Mouse (Mus musculus): Measurements from ENCODE around the gene Ly6g.
A peak's percentile ranks its signal among the peaks of the same experiment; 100 is the strongest.
"Not testable (repeated sequence)": the region's sequence is repeated elsewhere in the genome, so short reads cannot be mapped to it uniquely, and the experiment has no call there.

The Ly6g gene

DNA sequence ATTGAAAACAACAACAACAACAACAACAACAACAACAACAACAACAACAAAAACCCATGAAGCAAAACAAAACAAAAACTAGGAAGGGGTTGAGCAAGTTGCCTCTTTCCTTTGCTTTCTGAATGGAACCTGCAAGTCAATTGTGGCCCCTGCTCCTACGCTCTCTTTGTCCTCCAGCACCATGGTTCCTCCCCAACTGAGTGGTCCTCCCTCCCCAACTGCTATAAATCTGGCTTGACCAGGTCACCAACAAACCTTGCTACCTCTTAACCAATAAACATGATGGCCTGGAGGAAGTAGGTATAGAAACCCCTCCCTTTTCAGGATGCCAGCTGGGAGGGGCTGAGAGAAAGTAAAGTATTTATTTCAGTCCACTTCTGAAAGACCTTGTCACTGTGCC lies at the start of gene Ly6g:
TSS of gene Ly6g (plus strand) at position 301 of the 400 bp plus-strand sequence.
- no peak for DNase-seq

DNA sequence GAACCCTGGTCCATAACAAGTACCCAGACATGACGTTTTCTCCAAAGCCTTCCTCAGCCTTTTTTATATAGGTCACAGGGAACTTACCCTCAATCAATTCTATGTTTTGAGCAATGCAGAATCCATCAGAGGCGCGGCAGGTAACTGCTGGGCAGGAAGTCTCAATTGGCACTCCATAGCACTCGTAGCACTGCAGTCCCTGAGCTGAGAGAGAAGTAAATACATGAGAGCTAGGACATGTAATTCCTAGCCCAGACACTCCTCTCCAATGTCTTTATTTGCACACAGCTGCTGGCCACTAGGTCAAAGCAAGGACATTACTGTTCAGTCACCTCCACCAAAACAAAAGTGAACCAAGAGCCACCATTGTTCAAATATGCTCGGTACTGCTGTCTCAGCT lies 44.6 kb upstream of the Ly6g start:
- not testable (repeated sequence) for DNase-seq

GRCm38 (mm10) chr15:75111861-75112630 lies 43.0 kb upstream of the Ly6g start, which contains the start of gene Ly6c2:
Gene Ly6c2, minus strand, starts transcription at chr15:75111970.
- not testable (repeated sequence) for DNase-seq

GRCm38 (mm10) chr15:75116525-75116924 lies 38.5 kb upstream of the Ly6g start:
- no peak for DNase-seq

DNA sequence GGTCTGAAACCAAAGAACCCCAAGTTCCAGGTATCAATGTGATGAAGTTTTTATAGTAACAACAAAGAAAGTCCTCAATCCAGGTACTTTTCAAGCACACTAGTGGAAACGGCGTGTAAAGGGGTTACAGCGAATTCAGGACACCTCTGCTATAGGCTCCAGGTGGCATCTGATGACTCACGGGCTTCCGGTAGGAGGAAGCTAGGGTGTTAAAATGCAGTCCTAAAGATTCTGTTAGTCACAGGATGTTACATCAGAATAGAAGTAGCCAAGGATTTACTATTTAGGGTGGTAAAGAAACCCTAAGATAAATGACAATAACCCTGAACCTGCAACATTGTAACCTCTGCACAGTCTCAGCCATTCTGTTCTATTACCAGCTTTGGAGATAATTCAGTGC lies 37.6 kb upstream of the Ly6g start:
- DNase-seq, result not testable (repeated sequence)

DNA sequence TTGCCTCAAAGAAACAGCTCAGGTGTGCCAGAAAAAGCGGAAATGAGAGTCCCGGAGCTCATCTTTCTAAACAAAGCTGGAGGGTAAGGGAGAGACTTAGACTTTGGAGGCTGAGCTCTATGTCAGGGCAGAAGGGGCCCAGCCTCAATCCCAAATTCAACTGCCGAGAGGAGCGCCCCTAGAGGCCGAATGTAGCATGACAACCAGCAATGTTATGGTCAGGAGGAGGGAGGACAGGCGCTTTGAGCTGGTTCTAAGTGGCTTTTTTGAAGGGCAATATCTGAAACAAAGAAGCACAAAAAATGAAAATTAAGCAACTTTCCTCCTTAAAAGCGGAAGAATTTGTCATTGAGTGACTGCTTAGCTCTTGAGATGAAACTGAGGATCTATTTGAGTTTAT lies 36.3 kb upstream of the Ly6g start:
- DNase-seq, result peak; percentile 37 to 53

DNA sequence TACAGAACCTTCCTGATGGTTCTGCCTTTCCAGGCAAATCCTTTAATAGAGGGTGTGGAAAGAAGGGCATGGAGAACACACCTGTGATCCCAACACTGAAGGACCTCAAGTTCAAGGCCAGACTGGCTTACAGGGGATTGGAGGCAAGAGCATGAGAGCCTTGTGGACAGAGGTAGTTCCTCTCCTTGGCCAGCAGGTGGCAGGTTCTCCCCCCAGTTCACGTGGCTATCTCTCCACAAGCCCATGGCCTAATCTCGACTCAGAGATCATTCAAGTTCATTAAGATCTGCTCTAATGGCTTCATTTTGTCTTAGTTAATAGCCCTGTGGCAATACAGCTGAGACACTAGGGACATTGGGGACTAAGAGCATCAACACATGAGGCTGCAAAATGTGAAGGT lies 35.0 kb upstream of the Ly6g start:
- peak in 1 of 2 experiments; percentile 32 for DNase-seq

DNA sequence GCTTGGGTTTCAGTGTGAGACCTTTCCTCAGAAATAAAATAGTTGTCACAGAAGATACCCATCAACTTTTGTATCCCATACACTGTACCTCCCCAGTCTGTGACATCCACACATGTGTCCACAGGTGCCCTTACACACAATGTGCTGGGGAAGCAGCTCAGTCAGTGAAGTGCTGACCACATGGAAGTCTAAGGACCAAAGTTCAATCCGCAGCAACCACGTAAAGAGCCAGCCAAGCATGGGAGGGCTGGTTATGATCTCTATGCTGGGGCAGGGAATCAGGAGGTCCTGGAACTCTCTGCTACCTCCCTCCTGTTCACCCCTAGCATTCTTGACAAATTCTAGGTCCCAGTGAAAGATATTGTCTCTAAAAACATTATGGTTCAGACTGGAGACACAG lies 22.7 kb upstream of the Ly6g start:
- peak; percentile 11 to 44 for DNase-seq

- DNase-seq, result not testable (repeated sequence)
Observed at GRCm38 (mm10) chr15:75135090-75135783, 19.8 kb upstream of the Ly6g start.

DNA sequence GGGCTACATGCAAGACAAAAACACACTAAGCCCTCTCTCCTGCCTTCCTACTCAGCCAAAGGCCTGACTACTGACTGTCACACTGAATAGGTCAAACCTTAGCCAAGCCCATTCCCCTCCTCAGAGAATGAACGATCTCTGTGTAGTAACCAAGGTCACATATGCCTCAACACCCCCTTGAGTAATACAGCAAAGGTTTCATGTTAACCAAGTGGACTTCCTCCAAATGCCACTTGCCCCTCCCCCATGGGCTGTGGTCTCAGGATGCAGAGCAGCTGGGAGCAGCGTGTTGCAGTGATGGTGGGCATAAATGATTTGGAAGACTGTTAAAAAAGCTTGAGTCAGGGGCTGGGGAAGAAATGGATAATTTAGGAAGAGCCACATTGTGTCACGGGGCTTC lies 17.3 kb upstream of the Ly6g start:
- DNase-seq, result not testable (repeated sequence)

GRCm38 (mm10) chr15:75141812-75142360 lies 13.2 kb upstream of the Ly6g start:
- DNase-seq, result peak in 1 of 2 experiments; percentile 56

- DNase-seq, result peak; percentile 3 to 32
Observed at GRCm38 (mm10) chr15:75143735-75144134, 11.3 kb upstream of the Ly6g start.

- no peak for DNase-seq
Observed at GRCm38 (mm10) chr15:75153087-75153486, 2.0 kb upstream of the Ly6g start.

DNA sequence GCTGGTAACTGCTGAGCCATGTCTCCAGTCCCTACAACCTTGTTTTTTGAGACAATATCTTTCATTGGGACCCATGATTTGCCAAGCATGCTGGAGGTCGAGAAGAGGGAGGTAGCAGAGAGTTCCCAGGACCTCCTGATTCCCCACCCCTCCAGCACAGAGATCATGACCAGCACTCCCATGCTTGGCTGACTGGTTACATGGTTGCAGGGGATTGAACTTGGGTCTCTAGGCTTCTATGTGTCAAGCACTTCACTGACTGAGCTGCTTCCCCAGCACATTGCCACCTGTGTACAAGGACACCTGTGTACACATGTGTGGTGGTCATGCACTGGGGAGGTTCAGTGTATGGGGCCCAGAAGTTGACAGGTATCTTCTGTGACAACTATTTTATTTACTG lies 2.6 kb downstream of the Ly6g start:
- no peak for DNase-seq

- DNase-seq, result peak; percentile 10 to 41
Observed at GRCm38 (mm10) chr15:75175506-75175905, 20.5 kb downstream of the Ly6g start.

DNA sequence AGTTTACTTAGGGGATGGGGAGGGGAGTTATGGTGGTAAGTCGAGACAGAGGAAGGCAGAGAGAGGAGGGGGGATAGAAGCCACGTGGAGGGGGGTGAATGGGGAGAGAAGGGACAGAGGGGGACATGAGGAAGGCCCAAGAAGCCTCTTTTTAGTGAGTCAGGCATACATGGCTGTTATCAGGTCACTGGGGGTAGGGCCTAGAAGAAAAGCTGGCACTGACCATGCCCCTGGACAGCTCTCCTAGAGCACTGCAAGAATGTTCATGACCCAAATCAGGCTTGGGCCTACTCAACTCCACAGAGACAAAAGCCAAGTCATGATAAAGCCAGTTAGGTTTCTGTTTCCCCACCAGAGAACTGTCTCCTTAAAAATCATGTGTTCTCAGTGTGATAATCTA lies 31.3 kb downstream of the Ly6g start:
- DNase-seq, result no peak

GRCm38 (mm10) chr15:75189116-75189515 lies 34.1 kb downstream of the Ly6g start:
- DNase-seq, result peak in 1 of 2 experiments; percentile 3

GRCm38 (mm10) chr15:75190560-75190959 lies 35.5 kb downstream of the Ly6g start:
- DNase-seq, result peak in 1 of 2 experiments; percentile 53

Measured in kidney, postnatal 25 days (tissue).